Mouse (Mus musculus) left cerebral cortex, postnatal 14 days (tissue): Measurements from ENCODE around the gene Nmu. TPM values are rescaled to one million over a fixed set of nuclear protein-coding genes. Genes with fewer than 3 reads are reported as not detected.

ENCODE experiments used
- DNase-seq, 2 experiments: peaks; one replicate each; pipeline ENCODE4 v3.0.0; 2021 to 2022; ENCODE audit warnings: low spot score in 2 of 2, mixed read lengths in 1 of 2
- intact Hi-C: fragments of 180-260 bp; cut with DNase I; formaldehyde crosslinking; loops from one replicate; pipeline ENCODE4 v1.15.1; 2025
- long read RNA-seq, 2 experiments: library from polyadenylated mRNA; stranded (forward); transcript quantifications; one replicate each; pipeline ENCODE4 v2.0.0; 2021
- total RNA-seq, 2 experiments: library from RNA; stranded (reverse); gene quantifications; 2 replicates each; pipeline ENCODE4 v1.2.3; 2021

The Nmu gene
- not detected for total RNA-seq
- long read RNA-seq, experiment 1, result 0 reads
- long read RNA-seq, experiment 2, result 0 reads

DNA sequence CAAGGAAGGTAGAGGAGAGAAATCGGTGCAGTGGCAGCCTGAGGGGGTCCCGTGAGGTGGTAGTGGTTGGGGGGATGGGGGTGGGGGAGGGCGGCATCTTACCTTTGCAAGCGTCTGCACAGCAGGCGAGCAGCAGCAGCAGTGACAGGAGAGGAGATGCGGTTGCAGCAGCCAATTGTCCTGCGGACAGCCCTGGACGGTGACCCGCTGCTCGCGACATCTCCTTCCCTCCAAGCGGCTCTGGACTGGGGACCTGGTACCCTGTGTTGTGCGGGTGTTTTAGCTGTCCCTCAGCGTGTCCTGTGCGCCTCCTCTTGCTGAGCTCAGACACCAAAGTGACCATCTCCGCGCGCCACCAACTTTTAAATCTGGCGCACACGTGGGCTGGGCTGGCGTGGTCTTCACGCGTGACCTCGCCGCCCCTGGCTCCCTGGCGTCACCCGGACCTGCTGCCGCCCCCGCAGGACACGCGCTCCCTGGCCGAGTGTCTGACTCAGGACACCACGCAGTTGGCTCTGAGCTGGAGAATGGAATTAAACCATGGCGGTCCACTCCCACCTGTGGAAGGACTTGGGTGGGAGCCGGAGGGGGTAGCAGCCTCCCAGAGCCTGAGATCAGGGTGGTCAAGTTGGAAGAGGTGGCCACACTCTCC, at the start of gene Nmu:
TSS of gene Nmu (minus strand) at position 336 of the 652 bp plus-strand sequence.
- intact Hi-C loops, result no loop called here
- DNase-seq, result no peak

GRCm38 (mm10) chr5:76411697-76412096, 48.1 kb upstream of the Nmu start:
- intact Hi-C loops, result loop anchor here (10.0 kb wide), 2 partner anchors 107 to 547 kb away; partner anchors contain the start of gene Clock
- no peak for DNase-seq

- no peak for DNase-seq
- intact Hi-C loops, result no loop called here
These were observed 30.8 kb upstream of the Nmu start for GRCm38 (mm10) chr5:76394382-76394781.

GRCm38 (mm10) chr5:76389041-76389795, 25.6 kb upstream of the Nmu start:
- intact Hi-C loops, result no loop called here
- DNase-seq, result no peak

DNA sequence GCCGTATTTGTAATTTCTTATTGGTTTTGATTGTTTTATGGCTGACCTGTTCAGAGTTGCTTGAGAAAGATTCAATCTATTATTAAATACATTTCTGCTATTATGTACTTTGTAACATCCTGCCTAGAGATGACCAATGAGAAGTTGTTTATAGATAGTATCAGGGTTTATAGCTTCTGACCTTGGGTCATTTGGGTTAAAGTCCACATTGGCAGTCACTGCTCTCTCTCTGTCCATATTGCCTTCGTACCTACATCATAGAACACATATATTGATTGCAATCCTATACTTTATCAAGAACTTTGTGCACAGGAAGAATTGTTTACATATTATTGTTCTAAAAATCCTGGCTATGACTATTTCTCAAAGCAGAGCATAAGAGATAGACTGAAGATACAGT, 24.9 kb upstream of the Nmu start:
- intact Hi-C loops, result no loop called here
- no peak for DNase-seq

DNA sequence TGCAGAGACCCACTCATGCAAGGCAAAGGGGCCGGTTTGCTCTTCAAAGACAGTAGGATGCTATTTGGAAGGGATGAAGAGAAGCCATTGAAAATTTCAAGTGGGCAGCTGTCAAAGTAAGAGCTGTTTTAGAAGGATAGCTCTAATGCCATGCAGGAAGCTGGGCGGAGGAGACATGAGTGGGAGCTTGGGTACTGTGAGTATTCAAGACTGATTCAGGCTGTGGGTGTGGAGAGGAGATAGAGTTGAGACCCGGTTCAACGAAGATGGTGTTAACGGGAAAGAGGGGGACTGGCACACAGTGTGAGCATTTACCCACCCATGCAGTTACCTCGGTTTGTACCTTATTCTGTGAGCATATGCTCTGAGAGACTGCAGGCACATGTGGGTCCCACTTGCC, 20.1 kb upstream of the Nmu start:
- DNase-seq, result peak; percentile 30 to 39
- intact Hi-C loops, result no loop called here

DNA sequence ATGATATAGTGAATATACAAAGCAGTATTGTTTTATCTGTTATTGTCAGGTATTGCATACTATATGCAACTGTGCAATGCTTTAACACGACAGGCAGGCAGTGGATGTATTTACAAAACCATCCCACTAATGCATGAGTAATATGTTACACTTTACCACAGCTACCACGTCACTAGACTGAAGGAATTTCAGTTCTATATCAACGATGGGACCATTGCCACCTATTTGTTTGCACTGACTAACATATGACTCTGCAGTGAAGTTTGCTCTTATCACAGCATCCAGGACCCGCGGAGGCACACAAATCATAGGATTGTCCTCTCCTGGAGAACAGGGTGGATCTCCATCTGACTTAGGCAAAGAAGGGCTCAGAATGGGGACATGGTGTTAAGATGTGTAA, 18.2 kb upstream of the Nmu start:
- DNase-seq, result no peak
- intact Hi-C loops, result no loop called here

GRCm38 (mm10) chr5:76379216-76379615, 15.6 kb upstream of the Nmu start:
- DNase-seq, result no peak
- intact Hi-C loops, result no loop called here

GRCm38 (mm10) chr5:76369215-76369840, 5.7 kb upstream of the Nmu start:
- no peak for DNase-seq
- intact Hi-C loops, result no loop called here

GRCm38 (mm10) chr5:76365406-76365805, 1.8 kb upstream of the Nmu start:
- intact Hi-C loops, result no loop called here
- DNase-seq, result no peak

GRCm38 (mm10) chr5:76360786-76361185, 2.8 kb downstream of the Nmu start:
- intact Hi-C loops, result no loop called here

DNA sequence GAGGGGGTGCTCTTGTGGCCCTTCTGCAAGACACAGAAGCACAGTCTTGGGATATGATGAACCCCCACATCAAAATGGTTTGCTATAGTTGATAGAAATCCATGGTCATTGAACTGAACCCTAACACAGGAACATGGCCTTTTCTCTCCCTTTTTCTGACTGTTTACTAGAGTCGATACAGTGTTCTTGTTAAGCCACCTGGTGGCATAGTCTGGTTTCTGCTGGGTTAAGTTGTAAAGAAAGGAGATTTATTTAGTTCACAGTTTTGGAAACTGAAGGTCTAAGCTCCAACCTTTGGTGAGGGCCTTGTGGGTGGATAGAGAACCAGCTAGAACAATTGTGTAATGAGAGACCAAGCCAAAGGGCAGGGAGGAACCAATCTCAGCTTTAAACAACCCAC, 3.5 kb downstream of the Nmu start:
- intact Hi-C loops, result no loop called here

More at GRCm38 (mm10) chr5:76360786-76361185, 2.8 kb downstream of the Nmu start:
- peak in 1 of 2 experiments; percentile 20 for DNase-seq

GRCm38 (mm10) chr5:76351953-76352611, 11.5 kb downstream of the Nmu start:
- intact Hi-C loops, result no loop called here
- peak in 1 of 2 experiments; percentile 34 for DNase-seq

More for the DNA sequence above, 3.5 kb downstream of the Nmu start:
- DNase-seq, result no peak

GRCm38 (mm10) chr5:76351537-76351936, 12.1 kb downstream of the Nmu start:
- no peak for DNase-seq
- intact Hi-C loops, result no loop called here

GRCm38 (mm10) chr5:76346137-76346536, 17.5 kb downstream of the Nmu start:
- DNase-seq, result peak in 1 of 2 experiments; percentile 70
- intact Hi-C loops, result no loop called here

GRCm38 (mm10) chr5:76340931-76341330, 22.7 kb downstream of the Nmu start:
- DNase-seq, result no peak
- intact Hi-C loops, result no loop called here

GRCm38 (mm10) chr5:76337100-76337499, 26.5 kb downstream of the Nmu start:
- DNase-seq, result no peak
- intact Hi-C loops, result no loop called here

- DNase-seq, result no peak
- intact Hi-C loops, result no loop called here
These were observed 29.8 kb downstream of the Nmu start for GRCm38 (mm10) chr5:76333833-76334232.

DNA sequence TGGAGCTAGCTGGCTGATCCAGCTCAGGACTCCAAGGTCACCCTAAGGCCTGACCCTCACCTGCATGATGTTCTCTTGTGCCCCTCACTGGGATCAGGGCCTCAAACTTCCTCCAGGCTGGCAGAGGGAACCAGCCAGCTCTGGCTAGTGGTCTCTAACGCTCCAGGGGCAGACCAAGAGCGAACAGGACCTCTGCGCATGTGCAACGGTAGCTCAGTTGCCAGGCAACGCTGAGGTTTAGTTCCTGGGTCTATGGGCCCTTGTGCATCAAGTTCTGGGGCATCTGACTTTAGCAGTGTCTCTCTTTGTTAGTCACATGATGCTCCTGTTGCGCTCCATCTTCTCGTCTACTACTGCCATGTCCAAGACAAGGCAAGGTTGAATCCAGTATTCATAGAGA, 32.6 kb downstream of the Nmu start, which contains the start of gene Pdcl2:
TSS of gene Pdcl2 (minus strand) at position 204 of the 400 bp plus-strand sequence.
- intact Hi-C loops, result no loop called here
- no peak for DNase-seq

- intact Hi-C loops, result no loop called here
- no peak for DNase-seq
These were observed 36.3 kb downstream of the Nmu start for GRCm38 (mm10) chr5:76327296-76327695.
